Mouse (Mus musculus): ENCODE data around the gene Cdh13. TPM values are rescaled to one million over a fixed set of nuclear protein-coding genes. Genes with fewer than 3 reads are reported as not detected.

Gene Cdh13
- 19.8 and 27.9 TPM in 2 replicates for total RNA-seq (2021)
- long read RNA-seq, experiment 1, partial matches to known transcripts, result 11 of 13 reads
- long read RNA-seq, experiment 1, other reads (novel, unspliced or antisense), result 2 of 13 reads
- long read RNA-seq, experiment 2, partial matches to known transcripts, result 19 of 22 reads
- long read RNA-seq, experiment 2, other reads (novel, unspliced or antisense), result 3 of 22 reads

GRCm38 (mm10) chr8:118283600-118284111, at the start of gene Cdh13:
TSS of gene Cdh13 (plus strand) at chr8:118283733.
- DNase-seq, result peak; percentile 33

DNA sequence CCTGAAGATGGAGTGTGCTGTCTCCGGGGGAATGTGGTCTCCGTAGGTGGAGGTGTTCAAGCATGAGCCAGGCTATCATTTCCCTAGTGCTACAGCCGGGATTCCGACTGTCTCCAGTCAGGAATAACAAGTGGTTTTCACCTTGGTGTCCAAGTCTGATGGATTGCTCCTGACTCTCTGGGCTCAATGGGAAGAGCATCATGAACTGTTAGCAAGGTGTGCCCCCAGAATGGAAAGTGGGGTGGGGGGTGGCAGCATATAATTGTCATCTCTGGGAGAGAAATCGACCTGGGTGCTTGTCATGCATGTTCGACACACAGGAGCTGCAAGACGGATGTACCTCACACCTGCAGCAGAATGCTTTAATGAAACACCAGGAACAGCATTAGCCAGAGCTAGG, 47.9 kb upstream of the Cdh13 start:
- DNase-seq, result no peak

GRCm38 (mm10) chr8:118237150-118237620, 46.3 kb upstream of the Cdh13 start:
- DNase-seq, result peak; percentile 81

- peak; percentile 21 for DNase-seq
These were observed 45.4 kb upstream of the Cdh13 start for GRCm38 (mm10) chr8:118238156-118238555.

- peak; percentile 61 for DNase-seq
These were observed 44.3 kb upstream of the Cdh13 start for GRCm38 (mm10) chr8:118239186-118239585.

GRCm38 (mm10) chr8:118249319-118249718, 34.2 kb upstream of the Cdh13 start:
- no peak for DNase-seq

- DNase-seq, result peak; percentile 27
These were observed 33.6 kb upstream of the Cdh13 start for GRCm38 (mm10) chr8:118249923-118250322.

DNA sequence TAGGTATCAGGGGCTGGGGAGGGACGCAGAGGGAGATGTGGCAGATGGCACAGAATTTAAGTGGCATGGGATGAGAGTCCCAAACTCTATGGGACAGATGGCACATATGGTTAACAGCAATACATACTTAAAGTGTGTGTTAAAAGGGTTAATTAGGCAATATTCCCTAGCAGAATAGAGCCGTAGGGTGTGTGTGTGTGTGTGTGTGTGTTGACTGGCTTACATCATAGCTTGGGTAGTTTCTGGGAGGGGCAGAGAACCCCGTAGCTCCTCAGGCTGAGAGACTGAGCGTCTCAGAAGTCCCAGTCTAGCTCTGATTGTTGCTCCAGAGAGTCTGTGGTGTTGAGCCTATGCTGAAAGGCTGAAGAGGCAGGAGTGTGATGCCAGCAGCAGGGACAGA, 20.4 kb upstream of the Cdh13 start:
- no peak for DNase-seq

- peak; percentile 19 for DNase-seq
These were observed 12.7 kb upstream of the Cdh13 start for GRCm38 (mm10) chr8:118270751-118271402.

DNA sequence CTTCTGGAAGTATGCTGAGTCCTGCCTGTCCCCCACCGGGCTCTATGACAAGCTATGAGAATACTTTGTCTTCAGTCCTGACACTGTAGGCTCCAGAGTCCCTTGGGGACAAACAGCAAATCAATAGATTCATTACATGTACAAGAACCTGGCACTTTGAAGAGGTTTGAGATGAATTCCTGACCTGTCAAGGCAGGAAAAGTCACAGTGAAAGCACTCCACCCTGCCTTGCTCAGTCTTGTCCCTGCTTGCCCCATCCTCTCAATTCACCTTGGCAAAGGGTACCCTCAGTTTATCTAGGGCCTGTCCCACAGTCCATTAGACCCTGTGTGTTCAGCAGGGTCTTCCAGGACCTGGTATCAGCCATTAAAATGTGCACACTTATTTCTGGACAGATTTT, 11.0 kb upstream of the Cdh13 start:
- no peak for DNase-seq

DNA sequence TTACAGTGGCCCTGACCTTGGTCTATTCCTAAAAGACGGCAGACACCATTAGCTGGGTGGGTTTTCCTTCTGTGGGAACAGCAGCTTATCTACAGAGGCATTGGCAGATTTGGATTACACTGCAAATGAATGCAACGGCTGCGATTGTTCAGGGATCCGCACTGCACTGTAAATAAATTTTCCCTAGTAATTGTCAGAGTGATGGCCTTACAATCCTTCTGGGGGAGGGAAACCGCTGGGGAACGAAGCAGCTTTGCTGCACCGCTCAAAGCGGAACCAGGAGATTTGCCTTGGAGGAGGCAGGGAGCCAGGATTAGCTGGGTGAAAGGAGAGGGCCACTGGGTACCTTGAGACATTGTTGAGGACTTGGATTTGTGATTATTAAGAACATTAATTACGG, 9.3 kb upstream of the Cdh13 start:
- peak; percentile 31 for DNase-seq

DNA sequence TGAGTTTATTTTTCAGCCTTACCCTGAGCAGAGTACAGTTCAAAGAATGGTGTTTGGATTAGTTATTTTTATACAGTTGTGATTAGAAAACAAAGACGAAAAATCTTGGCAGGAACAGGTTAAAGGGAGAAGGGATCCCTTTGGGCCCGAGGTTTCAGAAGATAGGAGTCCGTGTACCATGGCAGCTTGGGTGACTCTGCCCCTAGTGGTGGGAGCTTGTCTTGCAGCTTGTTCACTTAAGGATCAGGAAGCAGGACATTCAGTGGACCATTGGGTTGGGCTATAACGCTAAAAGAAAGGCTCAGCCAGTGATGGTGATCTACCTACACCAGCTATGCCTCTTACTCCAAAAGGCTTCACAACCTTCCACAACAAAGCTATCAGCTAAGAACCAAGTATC, 8.8 kb upstream of the Cdh13 start:
- peak; percentile 83 for DNase-seq

DNA sequence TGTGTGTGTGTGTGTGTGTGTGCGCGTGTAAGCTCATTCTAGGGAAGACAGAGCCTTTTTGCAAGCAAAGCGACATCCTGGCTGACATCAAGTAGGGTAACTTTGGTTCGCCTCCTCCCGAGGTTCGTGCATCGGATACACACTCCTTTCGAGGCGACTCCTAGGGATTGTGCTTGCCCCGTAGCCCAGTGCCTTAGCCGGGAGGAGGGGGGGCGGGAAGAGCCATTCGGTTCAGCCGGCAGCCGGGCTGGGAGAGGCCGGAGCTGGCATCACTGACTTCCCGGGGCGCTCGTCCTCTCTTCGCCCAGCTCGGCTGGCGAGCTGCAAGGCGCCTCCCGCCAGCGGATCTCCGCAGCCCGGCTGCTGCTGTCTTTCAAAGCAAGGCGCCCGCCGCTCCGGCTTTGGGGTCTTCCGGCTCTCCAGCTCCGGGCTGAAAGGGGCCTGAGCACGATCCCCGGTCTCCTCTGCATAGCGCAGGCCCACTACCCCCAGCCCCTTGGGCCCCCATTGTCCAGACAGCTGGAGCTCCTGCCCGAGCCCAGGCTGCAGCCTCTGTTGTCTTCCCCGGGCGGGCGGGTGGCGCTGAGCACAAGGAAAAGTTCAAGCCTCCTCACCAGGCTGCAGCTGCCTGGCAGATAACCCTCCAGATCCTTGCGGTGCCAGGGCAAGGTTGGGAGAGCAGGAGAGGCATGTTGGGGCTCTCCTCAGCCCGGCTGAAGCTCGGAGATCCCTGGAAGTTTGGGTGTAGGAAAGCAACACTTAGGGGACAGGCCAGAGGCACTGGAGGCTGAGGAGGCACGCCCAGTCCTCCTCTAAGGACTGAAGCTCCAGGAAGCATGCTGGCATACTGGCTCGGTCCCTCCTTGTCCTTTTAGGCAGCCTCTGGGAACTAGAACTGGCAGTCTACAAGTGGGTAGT, 838 bp downstream of the Cdh13 start:
- peak; percentile 54 for DNase-seq

DNA sequence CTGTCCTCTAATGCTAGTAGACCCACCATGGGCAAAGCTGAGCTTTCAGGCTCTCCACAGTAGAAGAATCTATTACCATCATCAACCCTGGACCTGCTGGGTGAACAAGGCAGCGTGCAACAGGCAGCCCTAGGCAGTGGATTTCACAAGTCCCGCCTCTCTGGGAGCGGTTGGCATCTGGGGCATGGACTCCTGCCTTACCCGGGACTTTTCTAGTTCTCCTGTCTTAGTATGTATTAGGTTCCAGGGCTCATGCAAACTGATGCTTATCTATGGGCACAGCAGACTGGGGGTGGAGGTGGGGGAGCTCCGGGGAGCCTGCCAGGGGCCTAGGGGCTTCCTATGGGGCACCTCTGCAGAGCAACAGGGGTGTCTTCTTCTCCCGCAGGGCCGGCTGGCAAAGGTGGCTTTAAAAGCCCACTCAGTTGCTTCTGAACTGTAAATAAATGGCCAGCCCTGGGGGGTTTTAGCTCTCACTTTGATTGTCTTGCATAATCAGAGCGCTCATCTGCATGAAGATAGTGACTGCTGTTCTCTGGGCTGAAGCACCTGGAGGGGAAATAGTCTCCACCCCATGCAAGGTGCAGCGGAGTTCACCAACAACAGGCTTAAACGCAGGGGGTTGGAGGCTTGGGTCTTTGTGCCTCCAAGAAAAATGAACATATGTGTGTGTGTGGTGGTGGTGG, 2.2 kb downstream of the Cdh13 start:
- DNase-seq, result peak; percentile 43

GRCm38 (mm10) chr8:118286282-118287180, 3.0 kb downstream of the Cdh13 start:
- DNase-seq, result no peak

GRCm38 (mm10) chr8:118287496-118287895, 4.0 kb downstream of the Cdh13 start:
- no peak for DNase-seq

GRCm38 (mm10) chr8:118288259-118288952, 4.9 kb downstream of the Cdh13 start:
- no peak for DNase-seq

DNA sequence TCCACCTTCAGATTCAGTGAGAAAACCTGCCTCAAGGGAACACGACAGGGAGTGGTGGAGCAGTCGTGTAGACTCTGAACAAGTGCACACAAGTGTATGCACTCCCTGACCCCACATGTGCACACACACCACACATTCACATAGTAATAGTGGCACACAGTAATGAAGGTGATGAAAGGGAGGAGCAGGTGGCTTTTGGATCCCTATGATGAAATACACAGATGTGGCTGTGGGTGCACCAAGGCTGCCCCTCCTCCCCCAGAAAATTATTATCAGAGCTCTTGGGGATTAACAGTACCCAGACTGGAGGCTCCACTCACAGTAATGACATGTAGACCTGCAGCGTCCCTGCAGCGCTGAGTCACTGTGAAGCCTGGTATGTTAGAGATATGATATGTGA, 5.6 kb downstream of the Cdh13 start:
- DNase-seq, result no peak

DNA sequence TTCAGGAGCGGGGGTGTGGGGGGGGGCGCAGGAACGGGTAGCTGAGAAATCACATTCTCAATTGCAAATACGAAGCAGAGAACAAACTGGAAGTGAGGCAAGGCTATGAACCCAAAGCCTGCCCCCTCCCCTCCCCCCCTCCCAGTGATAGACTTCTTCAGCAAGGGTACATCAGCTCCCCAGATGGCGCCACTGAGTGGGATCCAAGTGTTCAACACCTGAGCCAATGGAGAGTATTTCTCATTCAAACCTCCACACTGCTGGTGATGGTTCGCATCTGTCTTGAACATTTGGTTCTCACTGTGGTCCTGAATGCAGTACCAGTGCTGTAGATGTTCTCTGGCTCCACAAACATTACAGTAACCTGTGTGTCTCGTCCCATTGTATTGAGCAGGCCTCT, 6.0 kb downstream of the Cdh13 start:
- no peak for DNase-seq

GRCm38 (mm10) chr8:118290266-118290665, 6.7 kb downstream of the Cdh13 start:
- no peak for DNase-seq
